Mouse (Mus musculus) erythroblast, embryonic 14.5 days (primary cell): ENCODE measurements around the gene Kctd10.

Experiments used
- GATA1 ChIP-seq: IDR thresholded peaks from 2 replicates; pipeline ENCODE4 v1.6.1; 2012; ENCODE audit warnings: low read length, inconsistent platforms, mixed read lengths
- TAL1 ChIP-seq: IDR thresholded peaks from 3 replicates; pipeline ENCODE4 v1.6.1; 2012; ENCODE audit warnings: low read length, inconsistent platforms, mixed read lengths

- TF ChIP-seq TAL1 (no peak), GATA1 (no peak)
Observed at GRCm38 (mm10) chr5:114374409-114375213, 5.7 kb downstream of the Kctd10 start.
